Mouse (Mus musculus) embryonic facial prominence, embryonic 11.5 days (tissue): ENCODE results near the gene Jph4. TPM values are rescaled to one million over a fixed set of nuclear protein-coding genes. Genes with fewer than 3 reads are reported as not detected.
A peak's percentile ranks its signal among the peaks of the same experiment; 100 is the strongest.

Experiments
- ATAC-seq: fragments of 200-750 bp; cut with Nextera tagmentation; replicated peaks from 2 replicates; pipeline ENCODE4 v1.8.0; 2017; ENCODE audit warnings: low read depth; ENCODE audit not compliant: insufficient number of reproducible peaks, low FRiP score, low TSS enrichment
- DNase-seq: peaks from one replicate; pipeline ENCODE4 v3.0.0-alpha.2; 2015; ENCODE audit warnings: low spot score
- H3K27ac ChIP-seq: fragments of 300-500 bp; sonication (generic); replicated peaks from 2 replicates; pipeline ENCODE4 v1.5.1; 2014; ENCODE audit warnings: mild to moderate bottlenecking, low read depth, low read length, control low read depth
- H3K27me3 ChIP-seq: fragments of 300-500 bp; sonication (generic); 2 replicates; pipeline ENCODE4 v1.6.1; 2014; ENCODE audit warnings: mild to moderate bottlenecking, low read length, moderate library complexity, mixed read lengths; ENCODE audit not compliant: control insufficient read depth, insufficient read depth
- H3K36me3 ChIP-seq: fragments of 300-500 bp; sonication (generic); replicated peaks from 2 replicates; pipeline ENCODE4 v1.6.1; 2014; ENCODE audit warnings: low read depth, mild to moderate bottlenecking, low read length, moderate library complexity, mixed read lengths; ENCODE audit not compliant: control insufficient read depth, insufficient read depth
- H3K4me1 ChIP-seq: fragments of 300-500 bp; sonication (generic); 2 replicates; pipeline ENCODE4 v1.6.1; 2014; ENCODE audit warnings: low read length, mixed read lengths; ENCODE audit not compliant: control insufficient read depth, insufficient read depth
- H3K4me2 ChIP-seq: fragments of 300-500 bp; sonication (generic); 2 replicates; pipeline ENCODE4 v1.6.1; 2014; ENCODE audit warnings: low read depth, mild to moderate bottlenecking, control low read depth, low read length, moderate library complexity
- H3K4me3 ChIP-seq: fragments of 300-500 bp; sonication (generic); 2 replicates; pipeline ENCODE4 v1.5.1; 2014; ENCODE audit warnings: low read depth, low read length, control low read depth
- H3K9ac ChIP-seq: fragments of 300-500 bp; sonication (generic); replicated peaks from 2 replicates; pipeline ENCODE4 v1.6.1; 2014; ENCODE audit warnings: mild to moderate bottlenecking, control low read depth, low read length
- H3K9me3 ChIP-seq: fragments of 300-500 bp; sonication (generic); replicated peaks from 2 replicates; pipeline ENCODE4 v1.6.1; 2016; ENCODE audit warnings: mild to moderate bottlenecking, low read length, inconsistent platforms, mixed read lengths; ENCODE audit not compliant: control insufficient read depth
- WGBS: fragments of 180-500 bp; shearing (Covaris S2); extraction: QIAGEN DNeasy Blood & Tissue Kit; methylation state at CpG from one replicate; pipeline ENCODE4 v1.1.7; 2014; 5-methylcytosine and 5-hydroxymethylcytosine counted together
- polyA plus RNA-seq: library from polyadenylated mRNA; unstranded; fragments of >200 nt; fragmentation: Nextera tagmentation; extraction: Ambion mirVana; gene quantifications from 2 replicates; pipeline ENCODE4 v1.2.1, GENCODE M21; 2014

Jph4 gene
- 1.2 and 1.3 TPM in 2 replicates for polyA plus RNA-seq

DNA sequence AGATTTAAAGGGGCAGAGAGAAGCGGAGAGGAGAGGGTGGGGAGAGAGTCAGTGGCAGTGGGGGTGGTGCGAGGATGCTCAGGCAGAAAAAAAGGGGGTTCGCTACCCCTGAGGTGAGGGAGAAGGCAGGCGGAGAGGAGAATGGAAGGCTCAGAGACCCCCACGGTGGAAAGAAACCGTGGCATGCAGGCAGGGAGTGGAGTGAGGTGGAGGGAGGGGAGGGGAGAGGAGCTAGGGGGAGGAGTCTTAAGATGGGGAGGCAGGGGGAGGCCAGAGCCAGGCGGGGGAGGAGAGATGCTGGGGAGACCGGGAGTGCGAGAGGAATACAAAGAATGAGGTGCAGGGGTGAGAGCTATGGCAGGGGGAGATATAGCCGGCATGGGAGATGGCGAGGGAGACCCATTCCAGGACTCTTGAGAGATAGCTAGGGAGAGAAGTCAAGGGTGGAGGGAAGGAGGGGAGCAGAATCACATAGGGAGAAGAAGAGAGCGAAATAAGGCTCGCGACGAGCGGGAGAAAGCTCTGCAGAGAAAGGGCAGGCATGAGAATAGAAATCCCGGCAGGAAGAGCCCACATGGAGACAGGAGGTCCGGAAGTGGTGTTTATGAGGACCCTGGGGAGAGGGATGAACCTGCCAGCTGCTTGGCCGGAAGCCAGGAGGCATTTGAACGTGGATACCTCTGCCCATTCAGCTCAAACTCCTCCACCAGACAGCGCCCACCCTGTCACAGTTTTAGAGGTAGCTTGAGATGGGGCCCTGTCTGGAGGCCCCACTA lies at the start of gene Jph4:
Gene Jph4, minus strand, starts transcription at position 511 of the 776 bp plus-strand sequence.
- no peak for DNase-seq
- H3K27ac ChIP-seq, result no peak within 1 kb of the TSS
- 0 out of 2 replicates have a peak within 1 kb of the TSS, but pooled peaks have one; percentile 6 for H3K9ac ChIP-seq
- peak within 1 kb of the TSS; percentile 58 for H3K4me3 ChIP-seq
- whole genome bisulfite sequencing, result 2% methylated on average over 21 of the region's 21 CpGs
- no peaks in the 10 kb centered on the region for H3K36me3 ChIP-seq
- H3K27me3 ChIP-seq, result peaks cover 37% of the 10 kb centered on the region
- no peak for ATAC-seq
- H3K9me3 ChIP-seq, result no peaks in the 10 kb centered on the region
- H3K4me1 ChIP-seq, result peaks cover 3% of the 10 kb centered on the region
- H3K4me2 ChIP-seq, result peak within 1 kb of the TSS; percentile 100

DNA sequence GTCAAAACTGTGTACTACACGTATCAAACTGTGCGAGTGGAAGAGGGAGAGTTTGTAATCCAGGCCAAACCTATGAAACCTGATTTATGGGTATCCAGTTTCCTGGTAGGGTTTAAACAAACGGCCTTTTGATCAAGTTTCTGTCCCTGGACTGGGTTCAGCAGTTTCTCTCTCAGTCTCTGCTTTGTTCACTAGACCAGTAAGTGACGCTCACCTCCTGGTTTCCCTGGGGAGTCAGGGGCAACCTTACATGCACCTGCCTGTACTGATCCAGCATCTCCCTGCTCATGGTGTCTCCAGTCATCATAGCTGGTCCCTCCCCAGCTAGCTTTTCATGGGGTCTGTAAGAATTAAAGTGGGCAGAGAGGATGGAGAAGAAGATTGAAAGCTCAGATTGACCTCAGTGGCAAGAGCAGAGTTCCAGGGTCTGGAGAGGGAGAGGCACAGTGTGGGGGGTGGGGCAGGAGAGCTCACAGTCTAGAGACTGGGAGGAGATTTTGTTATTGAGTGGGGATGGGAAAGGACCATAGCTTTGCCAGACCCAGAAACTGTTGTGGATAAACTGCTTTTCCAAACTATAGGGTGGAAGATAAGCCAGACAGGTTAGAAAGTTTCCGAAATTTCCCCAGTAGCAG lies 47.6 kb upstream of the Jph4 start:
- WGBS, result 67% methylated on average over 5 of the region's 5 CpGs
- Histone ChIP-seq H3K27ac (no peak overlapping the region), H3K4me3 (no peak overlapping the region), H3K9ac (no peak overlapping the region), H3K4me1 (no peaks in the 10 kb centered on the region), H3K4me2 (no peak overlapping the region), H3K27me3 (no peaks in the 10 kb centered on the region), H3K9me3 (no peaks in the 10 kb centered on the region), H3K36me3 (no peaks in the 10 kb centered on the region)
- ATAC-seq (no peak), DNase-seq (no peak)

GRCm38 (mm10) chr14:55162168-55162567 lies 45.4 kb upstream of the Jph4 start:
- WGBS, result 72% methylated on average over 4 of the region's 4 CpGs
- no peak overlapping the region for H3K4me3 ChIP-seq
- no peak overlapping the region for H3K27ac ChIP-seq
- ATAC-seq (no peak), DNase-seq (no peak)
- H3K9ac ChIP-seq, result no peak overlapping the region
- no peaks in the 10 kb centered on the region for H3K9me3 ChIP-seq
- no peak overlapping the region for H3K4me2 ChIP-seq
- H3K36me3 ChIP-seq, result no peaks in the 10 kb centered on the region
- no peaks in the 10 kb centered on the region for H3K4me1 ChIP-seq
- H3K27me3 ChIP-seq, result no peaks in the 10 kb centered on the region

DNA sequence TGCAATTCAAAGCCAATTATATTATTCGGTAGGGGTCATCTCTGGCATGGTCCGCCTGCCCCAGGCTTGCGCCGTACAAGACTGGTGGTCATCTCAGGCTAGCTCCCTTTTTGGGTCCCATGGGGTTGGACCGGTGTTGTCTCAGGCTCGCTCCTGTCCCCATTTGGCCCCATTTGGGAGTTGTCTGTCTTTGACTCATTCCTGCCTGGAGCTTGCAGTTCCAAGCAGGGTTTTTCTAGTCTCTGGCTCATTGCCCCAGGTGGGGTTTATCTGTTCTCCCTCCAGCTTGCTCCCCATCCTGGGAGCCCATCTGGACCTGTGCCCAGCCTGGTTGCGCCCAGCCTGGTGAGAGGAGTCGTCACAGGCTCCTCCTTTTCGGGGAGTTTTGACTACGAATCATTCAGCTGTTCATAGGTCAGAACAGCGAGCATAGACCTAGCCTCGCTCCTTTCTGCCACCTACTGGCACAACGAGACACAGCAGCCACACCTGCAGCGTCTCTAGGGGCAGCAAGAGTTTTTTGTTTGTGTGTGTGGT lies 44.4 kb upstream of the Jph4 start:
- Histone ChIP-seq H3K27me3 (no peaks in the 10 kb centered on the region), H3K4me1 (no peaks in the 10 kb centered on the region), H3K4me3 (no peak overlapping the region), H3K36me3 (no peaks in the 10 kb centered on the region), H3K9me3 (no peaks in the 10 kb centered on the region), H3K27ac (no peak overlapping the region), H3K4me2 (peak overlapping the region; percentile 31), H3K9ac (no peak overlapping the region)
- DNase-seq (peak; percentile 85), ATAC-seq (peak; percentile 61; the same call in 1 of the 2 replicates)
- WGBS, result 32% methylated on average over 14 of the region's 14 CpGs

DNA sequence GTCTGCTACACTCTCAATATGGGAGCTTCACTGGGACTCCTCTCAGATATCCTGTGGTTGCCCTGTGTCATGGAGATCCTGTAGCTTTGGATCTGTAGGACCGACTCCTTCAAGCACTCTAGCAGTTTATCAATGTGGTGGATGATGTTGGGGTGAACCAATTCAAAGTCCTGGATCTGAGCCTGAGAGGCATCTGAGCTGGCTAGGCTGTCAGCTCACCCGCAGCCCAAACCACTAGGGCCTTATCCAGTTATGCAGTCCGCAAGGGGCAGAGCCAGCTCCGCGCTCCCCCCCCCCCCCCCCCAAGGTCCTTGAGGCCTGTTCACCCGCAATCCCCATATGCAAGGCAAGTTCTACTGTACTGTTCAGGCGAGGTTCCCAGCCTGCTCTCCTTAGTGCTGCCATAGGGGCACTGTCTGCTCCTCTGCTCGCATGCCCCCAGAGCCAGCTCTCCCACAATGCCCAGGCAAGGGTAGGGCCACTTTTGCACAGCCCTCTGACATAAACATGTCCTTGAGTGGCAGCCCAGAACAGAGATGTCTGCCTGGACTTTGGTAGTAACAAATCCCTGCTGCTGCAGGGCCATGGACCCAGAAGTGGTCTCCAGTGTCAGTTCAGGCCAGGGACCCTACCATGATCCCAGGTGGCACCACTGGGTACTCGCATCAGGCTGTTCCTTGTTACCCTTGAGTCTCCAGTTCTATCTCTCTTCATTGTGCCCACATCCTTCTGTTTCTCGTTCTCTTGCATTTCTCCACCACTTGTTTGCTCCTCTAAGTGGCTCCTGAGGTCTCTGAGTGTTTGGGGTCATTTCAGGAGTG lies 43.7 kb upstream of the Jph4 start:
- H3K36me3 ChIP-seq, result no peaks in the 10 kb centered on the region
- ATAC-seq (0 out of 2 replicates have a peak, but pooled peaks have one; percentile 20), DNase-seq (no peak)
- no peaks in the 10 kb centered on the region for H3K4me1 ChIP-seq
- H3K27me3 ChIP-seq, result no peaks in the 10 kb centered on the region
- no peak overlapping the region for H3K4me3 ChIP-seq
- H3K4me2 ChIP-seq, result no peak overlapping the region
- H3K9me3 ChIP-seq, result no peaks in the 10 kb centered on the region
- H3K27ac ChIP-seq, result no peak overlapping the region
- 76% methylated on average over 8 of the region's 10 CpGs for WGBS
- no peak overlapping the region for H3K9ac ChIP-seq

DNA sequence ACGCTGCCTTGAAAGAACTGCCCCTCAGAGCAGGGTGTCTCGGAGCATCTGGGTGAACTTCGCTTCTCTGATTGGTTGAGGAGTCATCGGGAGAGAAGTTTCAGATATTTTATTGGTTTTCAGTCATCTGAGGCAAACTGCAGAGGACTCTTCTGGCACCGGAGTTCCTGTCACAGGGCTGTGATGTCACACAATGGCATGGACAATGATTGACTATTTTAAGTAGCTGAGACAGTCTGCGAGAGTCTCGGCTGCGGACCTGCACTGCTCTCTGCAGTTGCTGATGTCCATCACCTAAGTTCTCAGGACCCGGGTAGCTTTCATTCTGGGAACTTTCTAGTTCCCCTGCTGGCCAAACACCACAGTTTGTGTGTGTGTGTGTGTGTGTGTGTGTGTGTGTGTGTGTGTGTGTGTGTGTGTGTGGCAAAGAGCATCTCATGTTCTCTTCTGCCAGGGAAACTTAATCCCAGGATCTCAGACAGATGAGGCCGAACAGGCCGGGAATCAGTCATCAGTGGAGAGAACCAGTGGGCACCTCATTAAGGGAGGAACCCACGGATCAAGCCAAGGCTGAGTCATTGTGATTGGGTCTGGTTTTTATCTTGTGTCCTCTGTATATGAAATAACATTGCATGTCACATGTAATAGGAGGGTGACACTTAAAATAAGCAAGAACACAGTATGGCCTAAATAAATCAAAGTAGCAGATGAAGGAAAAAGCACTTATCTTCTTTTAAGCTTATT lies 40.8 kb upstream of the Jph4 start:
- ATAC-seq (no peak), DNase-seq (no peak)
- H3K9me3 ChIP-seq, result no peaks in the 10 kb centered on the region
- no peak overlapping the region for H3K4me3 ChIP-seq
- no peaks in the 10 kb centered on the region for H3K4me1 ChIP-seq
- no peaks in the 10 kb centered on the region for H3K36me3 ChIP-seq
- H3K4me2 ChIP-seq, result no peak overlapping the region
- no peak overlapping the region for H3K9ac ChIP-seq
- H3K27me3 ChIP-seq, result no peaks in the 10 kb centered on the region
- no peak overlapping the region for H3K27ac ChIP-seq
- WGBS, result 71% methylated on average over 12 of the region's 12 CpGs

- Histone ChIP-seq H3K4me2 (no peak overlapping the region), H3K36me3 (no peaks in the 10 kb centered on the region), H3K4me3 (no peak overlapping the region), H3K9me3 (no peaks in the 10 kb centered on the region), H3K4me1 (no peaks in the 10 kb centered on the region), H3K9ac (no peak overlapping the region), H3K27ac (no peak overlapping the region), H3K27me3 (no peaks in the 10 kb centered on the region)
- WGBS, result 89% methylated on average over 16 of the region's 16 CpGs
- DNase-seq, result no peak
- ATAC-seq, result no peak
Observed at GRCm38 (mm10) chr14:55152951-55153481, 36.3 kb upstream of the Jph4 start.
